Mouse (Mus musculus) activated CD4-positive, CD25-positive, alpha-beta regulatory T cell, adult 9 weeks (primary cell): Measurements from ENCODE around the gene Olfr10. TPM values are rescaled to one million over a fixed set of nuclear protein-coding genes. Genes with fewer than 3 reads are reported as not detected.

Source experiments
- polyA plus RNA-seq: library from polyadenylated mRNA; unstranded; fragments of 100-300 nt; shearing (Covaris generic); gene quantifications from one replicate; pipeline ENCODE4 v1.2.1, GENCODE M21; 2017

Gene Olfr10
- polyA plus RNA-seq: not detected

DNA sequence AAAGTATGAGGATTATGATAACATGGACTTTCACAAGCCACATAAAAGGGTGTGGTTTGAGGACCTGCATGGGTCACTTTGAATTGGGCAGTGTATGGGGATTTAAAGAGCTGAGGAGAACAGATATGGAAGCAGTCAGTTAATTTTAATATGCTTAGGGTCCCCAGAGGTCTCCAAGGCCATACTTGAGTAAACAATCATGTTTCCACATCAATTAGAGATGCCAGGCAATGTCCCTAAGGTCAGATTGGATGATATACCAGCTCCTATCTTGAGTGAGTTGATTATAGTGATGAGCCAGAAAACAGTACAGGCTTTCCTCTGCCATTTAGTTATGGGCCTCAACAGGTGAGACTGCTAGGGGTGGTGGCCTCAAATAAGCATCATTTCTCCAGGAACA is at the start of gene Olfr10:
TSS of gene Olfr10 (plus strand) at position 301 of the 400 bp plus-strand sequence.

DNA sequence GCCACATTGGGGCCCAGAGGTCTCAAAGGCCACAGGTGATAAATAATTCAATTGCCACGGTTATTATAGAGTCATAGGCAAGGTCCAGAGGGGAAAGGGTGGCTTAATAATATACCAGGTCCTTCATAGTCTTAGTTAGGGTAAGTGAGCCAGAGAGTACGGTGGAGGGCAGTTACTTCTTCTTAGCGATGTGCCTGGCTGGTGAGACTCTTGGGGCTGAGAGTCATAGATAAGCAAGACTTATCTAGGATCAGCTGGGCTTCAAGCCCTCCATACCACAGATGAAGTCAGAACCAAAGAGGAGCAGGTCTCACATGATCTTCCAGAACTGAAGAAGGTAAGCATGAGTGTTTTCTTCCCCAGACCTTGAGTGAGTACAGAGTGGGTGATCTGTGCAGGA is 26.3 kb upstream of the Olfr10 start, which contains the start of gene Olfr1393:
TSS of gene Olfr1393 (plus strand) at position 83 of the 400 bp plus-strand sequence.

DNA sequence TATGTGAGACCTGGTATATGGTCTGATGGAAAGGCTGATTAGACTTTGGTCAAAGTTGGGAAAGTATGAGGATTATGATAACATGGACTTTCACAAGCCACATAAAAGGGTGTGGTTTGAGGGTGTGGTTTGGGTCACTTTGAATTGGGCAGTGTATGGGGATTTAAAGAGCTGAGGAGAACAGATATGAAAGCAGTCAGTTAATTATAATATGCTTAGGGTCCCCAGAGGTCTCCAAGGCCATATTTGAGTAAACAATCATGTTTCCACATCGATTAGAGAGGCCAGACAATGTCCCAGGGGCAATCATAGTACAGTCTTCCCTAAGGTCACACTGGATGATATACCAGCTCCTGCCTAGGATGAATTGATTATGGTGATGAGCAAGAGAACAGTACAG is 19.6 kb upstream of the Olfr10 start, which contains the start of gene Olfr1392:
TSS of gene Olfr1392 (plus strand) at position 301 of the 400 bp plus-strand sequence.

DNA sequence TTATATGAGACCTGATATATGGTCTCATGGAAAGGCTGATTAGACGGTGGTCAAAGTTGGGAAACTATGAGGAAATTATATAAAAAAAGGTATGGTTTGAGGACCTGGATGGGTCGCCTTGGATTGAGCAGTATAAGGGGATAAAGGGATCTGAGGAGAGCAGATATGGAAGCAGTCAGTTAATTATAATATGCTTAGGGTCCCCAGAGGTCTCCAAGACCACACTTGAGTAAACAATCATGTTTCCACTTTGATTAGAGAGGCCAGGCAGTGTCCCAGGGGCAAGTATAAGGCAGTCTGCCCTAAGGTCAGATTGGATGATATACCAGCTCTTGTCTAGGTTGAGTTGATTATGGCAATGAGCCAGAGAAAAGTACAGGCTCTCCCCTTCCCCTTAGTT is 17.9 kb downstream of the Olfr10 start, which contains the start of gene Olfr1391:
TSS of gene Olfr1391 (plus strand) at position 301 of the 400 bp plus-strand sequence.

DNA sequence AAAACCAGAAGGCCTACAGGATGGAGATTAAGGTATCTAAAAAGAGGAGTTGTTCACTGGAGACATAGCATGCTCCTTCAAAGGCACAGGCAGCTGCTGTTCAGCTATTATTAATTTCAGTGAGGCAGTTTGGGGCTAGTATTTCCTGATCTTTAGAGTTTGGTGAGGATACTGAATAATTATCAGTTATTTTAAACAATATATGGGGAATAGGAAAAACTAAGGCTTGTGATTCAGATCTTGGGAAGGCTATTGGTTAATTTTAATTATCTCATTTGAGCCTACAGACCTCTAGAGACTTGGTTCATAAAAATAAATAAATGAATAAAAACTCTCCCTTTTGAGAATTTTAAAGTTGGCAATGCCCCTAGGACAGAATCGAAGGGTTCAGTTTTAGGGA is 30.3 kb downstream of the Olfr10 start, which contains the start of gene Olfr1390:
TSS of gene Olfr1390 (plus strand) at position 301 of the 400 bp plus-strand sequence.

Other genes with a start within 250 kb of the Olfr10 start
- 375 TPM for gene Tgtp2, start 240.5 kb upstream of the Olfr10 start, polyA plus RNA-seq
- gene Ifi47, start 228.2 kb upstream of the Olfr10 start, polyA plus RNA-seq: 613 TPM
- not detected for gene Olfr1396, start 189.9 kb upstream of the Olfr10 start, polyA plus RNA-seq
- gene Olfr1395, start 162.5 kb upstream of the Olfr10 start, polyA plus RNA-seq: not detected
- not detected for gene Olfr1394, start 150.4 kb upstream of the Olfr10 start, polyA plus RNA-seq
- gene Btnl9, start 117.6 kb upstream of the Olfr10 start, polyA plus RNA-seq: not detected
- gene Zfp62, start 101.4 kb upstream of the Olfr10 start, polyA plus RNA-seq: 78.7 TPM
- gene Mgat1, start 60.5 kb upstream of the Olfr10 start, polyA plus RNA-seq: 128 TPM
- gene Olfr1393, start 26.4 kb upstream of the Olfr10 start, polyA plus RNA-seq: not detected
- not detected for gene Olfr1392, start 19.5 kb upstream of the Olfr10 start, polyA plus RNA-seq
- not detected for gene Olfr1391, start 18.0 kb downstream of the Olfr10 start, polyA plus RNA-seq
- gene Olfr1390, start 30.4 kb downstream of the Olfr10 start, polyA plus RNA-seq: not detected
- not detected for gene Olfr1389, start 118.3 kb downstream of the Olfr10 start, polyA plus RNA-seq
- 0.09 TPM for gene Olfr1388, start 131.9 kb downstream of the Olfr10 start, polyA plus RNA-seq
- gene Olfr1387, start 150.6 kb downstream of the Olfr10 start, polyA plus RNA-seq: not detected
- gene Olfr1386, start 160.3 kb downstream of the Olfr10 start, polyA plus RNA-seq: not detected
- 0.15 TPM for gene Olfr1385, start 184.3 kb downstream of the Olfr10 start, polyA plus RNA-seq
- gene Olfr1384, start 202.0 kb downstream of the Olfr10 start, polyA plus RNA-seq: not detected
- not detected for gene Olfr1383, start 214.9 kb downstream of the Olfr10 start, polyA plus RNA-seq
- gene Olfr1382, start 223.5 kb downstream of the Olfr10 start, polyA plus RNA-seq: not detected
- gene Olfr1381, start 238.7 kb downstream of the Olfr10 start, polyA plus RNA-seq: not detected